Mouse (Mus musculus) heart, postnatal 36 days (tissue): ENCODE measurements around the gene Adgrl1. TPM values are rescaled to one million over a fixed set of nuclear protein-coding genes. Genes with fewer than 3 reads are reported as not detected.

Experiments
- DNase-seq, 2 experiments: peaks; one replicate each; pipeline ENCODE4 v3.0.0; 2021 to 2022
- intact Hi-C: fragments of 180-260 bp; cut with DNase I; formaldehyde crosslinking; loops from one replicate; pipeline ENCODE4 v1.15.1; 2025
- total RNA-seq, 2 experiments: library from RNA; stranded (reverse); gene quantifications; 2 replicates each; pipeline ENCODE4 v1.2.3; 2021

The Adgrl1 gene
- 10 to 100 TPM; 13.9 to 15.0 TPM for total RNA-seq

DNA sequence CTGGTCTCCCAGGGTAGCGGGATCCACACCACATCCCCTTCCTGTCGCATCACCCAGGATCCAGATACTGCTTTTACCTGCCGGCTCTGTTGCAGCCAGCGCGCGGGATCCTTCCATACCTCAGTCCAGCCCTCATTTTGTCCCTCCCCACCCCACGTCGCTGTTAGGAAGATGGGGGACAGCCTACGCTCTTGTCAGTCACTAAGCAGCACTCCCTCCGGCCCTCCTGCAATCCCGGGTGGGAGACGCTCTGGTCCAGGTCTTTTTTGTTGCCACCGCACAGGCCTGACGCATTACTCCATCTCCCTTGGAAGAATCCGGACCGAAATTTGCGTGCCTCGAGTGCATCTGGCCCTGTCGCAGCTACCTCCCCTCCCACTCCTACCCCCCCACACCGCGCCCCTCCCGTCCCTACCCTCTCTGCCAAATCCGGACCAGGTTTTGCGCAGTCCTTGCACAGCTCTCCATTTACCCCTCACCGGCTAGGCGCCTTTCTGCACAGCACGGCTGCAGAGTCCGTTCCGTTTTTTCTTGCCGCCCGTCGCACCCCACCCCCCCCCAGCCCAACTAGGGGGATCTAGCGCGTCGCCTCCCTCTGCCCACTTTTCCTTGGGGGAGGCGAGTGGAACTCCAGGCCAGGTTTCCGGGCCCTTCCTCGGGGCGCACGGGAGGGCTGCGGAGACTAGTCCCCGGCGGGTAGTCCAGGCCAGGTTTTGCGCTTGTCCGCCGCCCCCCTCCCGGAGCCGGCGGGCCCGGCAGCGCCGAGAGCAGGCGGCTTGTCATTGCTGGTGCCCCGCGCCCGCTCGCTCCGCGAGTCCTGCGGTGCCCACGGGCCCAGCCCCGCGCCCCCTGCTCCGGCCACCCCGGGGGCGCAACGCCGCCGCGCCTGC lies at the start of gene Adgrl1:
Gene Adgrl1 (plus strand): TSS at position 743 of the 890 bp plus-strand sequence.
- peak; percentile 91 to 92 for DNase-seq
- intact Hi-C loops = loop anchor here (5.0 kb wide), 2 partner anchors 98 to 332 kb away; partner anchors contain the start of genes Ndufb7 and Samd1

DNA sequence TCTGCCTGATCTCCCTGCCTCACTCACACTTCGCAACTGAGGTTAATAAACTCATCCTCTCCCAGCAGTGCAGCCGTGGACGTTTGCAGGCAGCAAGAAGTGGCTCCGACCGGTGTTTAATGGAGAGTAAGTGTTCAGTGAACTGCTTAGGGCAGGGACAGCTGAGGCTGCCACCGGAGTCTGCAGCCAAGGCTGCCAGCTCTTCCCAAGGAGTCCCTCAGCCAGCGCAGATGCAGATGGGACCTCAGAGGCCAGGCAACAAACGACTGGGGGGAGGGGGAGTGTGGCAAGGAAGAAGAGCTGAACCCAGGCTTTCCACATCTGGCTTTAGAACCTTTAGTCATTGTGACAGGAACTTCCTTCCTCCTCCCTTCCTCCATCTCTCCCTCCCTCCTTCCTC lies 47.6 kb upstream of the Adgrl1 start:
- no peak for DNase-seq
- intact Hi-C loops = no loop called here

- intact Hi-C loops = no loop called here
- no peak for DNase-seq
These were observed 46.4 kb upstream of the Adgrl1 start for GRCm38 (mm10) chr8:83853323-83854050.

GRCm38 (mm10) chr8:83856486-83857065 lies 43.3 kb upstream of the Adgrl1 start:
- intact Hi-C loops = no loop called here
- DNase-seq = no peak

- no peak for DNase-seq
- intact Hi-C loops = no loop called here
These were observed 37.3 kb upstream of the Adgrl1 start for GRCm38 (mm10) chr8:83862439-83863268.

- DNase-seq = peak; percentile 49 to 64
- intact Hi-C loops = no loop called here
These were observed 24.8 kb upstream of the Adgrl1 start for GRCm38 (mm10) chr8:83874881-83875655.

- intact Hi-C loops = no loop called here
- DNase-seq = peak in 1 of 2 experiments; percentile 28
These were observed 24.3 kb upstream of the Adgrl1 start for GRCm38 (mm10) chr8:83875656-83876040.

- DNase-seq = peak in 1 of 2 experiments; percentile 20
These were observed 23.6 kb upstream of the Adgrl1 start for GRCm38 (mm10) chr8:83876080-83876837.

GRCm38 (mm10) chr8:83876838-83877223 lies 23.1 kb upstream of the Adgrl1 start:
- intact Hi-C loops = no loop called here
- no peak for DNase-seq

More at GRCm38 (mm10) chr8:83876080-83876837, 23.6 kb upstream of the Adgrl1 start:
- intact Hi-C loops = no loop called here

DNA sequence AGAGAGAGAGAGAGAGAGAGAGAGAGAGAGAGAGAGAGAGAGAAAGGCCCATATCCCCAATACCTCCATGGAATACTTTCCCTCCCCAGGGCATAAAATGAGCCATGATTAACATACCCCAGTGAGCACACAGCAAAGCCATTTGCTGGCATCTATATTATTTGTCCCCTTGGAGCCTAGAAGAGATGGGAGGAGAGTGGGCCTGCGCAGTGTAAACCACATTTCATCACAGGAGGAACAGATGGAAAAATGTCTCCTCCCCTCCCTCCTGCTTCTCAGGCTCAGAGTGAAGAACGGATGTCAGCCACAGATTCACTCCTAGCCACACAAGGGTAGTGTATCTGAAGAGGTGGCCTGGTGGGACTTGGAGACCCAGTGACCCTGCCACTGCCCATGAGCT lies 11.5 kb upstream of the Adgrl1 start:
- intact Hi-C loops = no loop called here

GRCm38 (mm10) chr8:83892061-83892460 lies 7.8 kb upstream of the Adgrl1 start:
- DNase-seq = no peak
- intact Hi-C loops = no loop called here

More for the DNA sequence above, 11.5 kb upstream of the Adgrl1 start:
- DNase-seq = no peak

DNA sequence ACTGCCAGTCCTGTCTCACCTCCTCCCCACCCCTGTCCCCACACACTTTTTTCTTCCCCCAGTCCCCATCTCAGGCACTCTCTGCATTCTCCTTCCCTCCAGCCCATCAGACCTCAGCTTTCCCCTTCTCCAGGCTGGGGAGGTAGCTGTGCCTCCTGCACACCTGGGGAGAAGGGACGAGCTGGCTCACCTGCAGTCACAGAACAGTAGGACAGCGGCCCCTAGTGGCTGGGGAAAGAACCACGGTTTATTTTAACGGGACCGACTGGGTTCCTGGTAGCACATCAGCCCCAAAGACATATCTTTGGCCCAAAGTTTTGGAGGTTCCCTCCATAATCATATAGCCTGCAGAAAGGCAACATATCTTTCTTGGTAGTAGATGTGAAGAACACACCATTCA lies 6.0 kb upstream of the Adgrl1 start:
- DNase-seq = peak; percentile 78 to 84
- intact Hi-C loops = loop anchor here (1.0 to 2.0 kb wide), 3 partner anchors 111 to 231 kb away; no protein-coding TSS in a partner anchor

DNA sequence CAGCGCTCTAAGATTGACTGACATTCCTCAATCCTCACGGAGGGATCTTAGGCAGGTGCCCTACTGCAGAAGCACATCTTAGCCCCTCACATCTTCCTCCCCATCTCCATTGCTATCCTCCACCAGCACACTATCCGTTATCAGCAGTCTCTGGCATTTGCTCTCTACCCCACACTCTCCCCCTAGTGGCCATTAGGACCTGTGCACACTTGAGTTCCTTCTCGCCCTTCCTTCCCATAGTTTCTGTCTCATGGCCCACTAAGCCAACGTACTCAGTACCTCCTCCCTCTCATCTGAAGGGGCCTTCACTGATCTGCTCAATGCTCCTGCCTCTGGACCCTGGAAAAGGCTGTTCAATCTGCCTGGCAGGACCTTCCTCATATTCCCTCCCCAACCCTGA lies 4.0 kb upstream of the Adgrl1 start:
- intact Hi-C loops = loop anchor here (2.0 to 5.0 kb wide), 4 partner anchors 59 to 329 kb away; partner anchors contain the start of genes Asf1b, Gm10644, Ndufb7 and Samd1
- DNase-seq = peak in 1 of 2 experiments; percentile 53

DNA sequence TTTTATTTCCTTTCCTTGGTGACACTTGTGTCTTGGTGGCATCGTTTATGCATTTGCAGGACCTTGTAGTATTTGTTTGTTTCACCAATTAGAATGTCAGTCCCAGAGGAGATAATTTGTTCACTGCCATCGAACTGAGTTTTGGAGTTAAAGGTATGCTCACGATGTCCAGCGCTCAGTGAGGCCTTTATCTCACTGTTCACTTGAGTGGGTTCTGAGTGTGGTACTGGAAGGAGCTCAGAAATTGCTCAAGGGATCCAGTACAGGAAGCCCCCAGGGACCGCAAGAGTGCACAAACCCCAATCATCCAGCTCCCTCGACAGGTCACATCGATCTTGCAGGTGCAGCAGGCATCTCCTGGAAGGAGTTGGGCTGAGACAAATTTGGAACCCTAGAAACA lies 3.4 kb upstream of the Adgrl1 start:
- no peak for DNase-seq
- intact Hi-C loops = loop anchor here (2.0 to 5.0 kb wide), 3 partner anchors 58 to 329 kb away; partner anchors contain the start of genes Asf1b, Gm10644, Ndufb7 and Samd1

DNA sequence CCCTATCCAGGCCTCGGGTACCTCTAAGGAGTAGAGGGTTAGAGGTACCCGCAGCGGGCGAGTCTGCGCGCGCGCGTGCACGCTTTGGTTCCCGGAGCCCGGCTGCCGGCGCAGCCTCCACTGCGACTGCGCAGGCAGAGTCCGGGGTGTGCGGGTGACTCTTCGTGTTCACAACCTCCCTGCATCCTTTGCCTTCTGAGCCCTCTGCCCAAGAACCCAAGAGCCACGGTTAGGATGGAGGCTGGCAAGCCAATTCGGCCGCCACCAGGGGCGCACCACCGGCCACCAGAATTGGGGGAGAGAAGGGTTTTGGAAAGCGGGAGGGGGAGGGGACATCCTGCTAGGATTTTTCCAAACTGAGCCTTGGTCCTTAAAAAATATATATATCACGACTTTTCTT lies 2.7 kb upstream of the Adgrl1 start:
- DNase-seq = peak; percentile 42 to 61
- intact Hi-C loops = loop anchor here (2.0 to 5.0 kb wide), 3 partner anchors 58 to 330 kb away; partner anchors contain the start of genes Asf1b, Gm10644, Ndufb7 and Samd1

DNA sequence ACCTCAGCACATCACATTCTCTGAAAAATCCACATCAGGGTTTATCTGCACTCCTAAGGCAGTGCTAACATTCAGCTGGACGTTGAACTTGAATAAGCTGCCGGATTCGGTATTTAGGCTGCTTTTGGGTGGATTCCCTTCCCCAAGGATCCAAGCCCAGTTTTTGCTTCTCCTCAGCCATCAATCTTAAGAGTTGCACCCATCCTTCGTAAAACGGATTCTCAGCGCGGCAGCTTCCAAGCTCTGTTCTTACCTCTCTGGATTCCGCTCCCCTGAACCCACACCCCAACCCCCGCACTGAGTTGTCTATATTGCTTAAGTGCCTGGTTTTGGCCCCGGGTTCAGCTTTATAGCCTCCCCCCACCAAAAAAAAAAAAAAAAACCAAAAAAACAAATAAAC lies 1.4 kb upstream of the Adgrl1 start:
- intact Hi-C loops = loop anchor here (5.0 kb wide), 2 partner anchors 99 to 331 kb away; partner anchors contain the start of genes Ndufb7 and Samd1
- no peak for DNase-seq

DNA sequence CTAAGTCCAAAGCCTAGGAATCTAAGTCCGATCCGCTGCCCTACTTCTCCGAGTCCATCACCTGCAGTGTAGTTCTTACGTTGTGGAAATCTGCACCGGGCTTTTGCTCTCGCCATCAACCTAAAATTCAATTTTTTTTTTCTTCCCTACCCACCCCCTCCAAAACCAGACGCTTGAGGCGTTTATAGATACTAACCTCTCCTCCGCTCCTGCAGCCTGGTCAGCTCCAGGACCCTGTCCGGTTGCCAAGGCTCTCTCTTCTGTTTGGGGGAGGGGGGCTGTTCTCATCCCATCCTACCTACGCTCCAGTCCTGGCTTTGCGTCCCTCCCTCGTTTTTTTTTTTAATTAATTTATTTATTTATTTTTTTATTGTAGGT lies 931 bp upstream of the Adgrl1 start:
- DNase-seq = peak in 1 of 2 experiments; percentile 54
- intact Hi-C loops = loop anchor here (5.0 kb wide), 2 partner anchors 98 to 332 kb away; partner anchors contain the start of genes Ndufb7 and Samd1
